Mouse (Mus musculus): ENCODE measurements around the gene Ube2f. TPM values are rescaled to one million over a fixed set of nuclear protein-coding genes. Genes with fewer than 3 reads are reported as not detected.

Gene Ube2f
- polyA plus RNA-seq, 1 experiment from 2014 or later = 87.1 TPM

GRCm38 (mm10) chr1:91241249-91241648 lies 8.9 kb upstream of the Ube2f start:
- H3K27ac ChIP-seq = no peak overlapping the region
- no peak overlapping the region for H3K4me3 ChIP-seq
- no peaks in the 10 kb centered on the region for H3K9me3 ChIP-seq
- DNase-seq (ENCODE audit: low spot score) = no peak
- no peaks in the 10 kb centered on the region for H3K4me1 ChIP-seq (replicated peaks)
- WGBS = 82% methylated on average over 4 of the region's 4 CpGs
- no peaks in the 10 kb centered on the region for H3K36me3 ChIP-seq
- no peaks in the 10 kb centered on the region for H3K27me3 ChIP-seq (ENCODE audit: insufficient read depth, poor library complexity, severe bottlenecking)

- Histone ChIP-seq H3K27ac (no peak overlapping the region), H3K9me3 (no peaks in the 10 kb centered on the region), H3K4me1 (replicated peaks) (peaks cover 28% of the 10 kb centered on the region), H3K36me3 (no peaks in the 10 kb centered on the region), H3K4me3 (no peak overlapping the region), H3K27me3 (ENCODE audit: insufficient read depth, poor library complexity, severe bottlenecking) (no peaks in the 10 kb centered on the region)
- 90% methylated on average over 5 of the region's 5 CpGs for WGBS
- DNase-seq (ENCODE audit: low spot score) = no peak
These were observed 1.9 kb upstream of the Ube2f start for GRCm38 (mm10) chr1:91248242-91248641.

GRCm38 (mm10) chr1:91248970-91249369 lies 1.1 kb upstream of the Ube2f start:
- H3K36me3 ChIP-seq = no peaks in the 10 kb centered on the region; the same call in 1 of the 2 replicates
- peak overlapping the region; percentile 86 for H3K27ac ChIP-seq
- H3K27me3 ChIP-seq (ENCODE audit: insufficient read depth, poor library complexity, severe bottlenecking) = no peaks in the 10 kb centered on the region
- H3K4me3 ChIP-seq = peak overlapping the region; percentile 99
- H3K9me3 ChIP-seq = no peaks in the 10 kb centered on the region
- 49% methylated on average over 4 of the region's 4 CpGs for WGBS
- H3K4me1 ChIP-seq (replicated peaks) = peaks cover 28% of the 10 kb centered on the region
- DNase-seq (ENCODE audit: low spot score) = no peak

GRCm38 (mm10) chr1:91250415-91251147 lies 477 bp downstream of the Ube2f start:
- peak; percentile 15 for DNase-seq (ENCODE audit: low spot score)
- Histone ChIP-seq H3K27me3 (ENCODE audit: insufficient read depth, poor library complexity, severe bottlenecking) (no peaks in the 10 kb centered on the region), H3K9me3 (no peaks in the 10 kb centered on the region), H3K36me3 (peaks cover 9% of the 10 kb centered on the region; the same call in 1 of the 2 replicates), H3K4me3 (peak overlapping the region; percentile 99), H3K4me1 (replicated peaks) (peaks cover 28% of the 10 kb centered on the region), H3K27ac (peak overlapping the region; percentile 93)
- under 1% methylated on average over 70 of the region's 70 CpGs for WGBS

- peaks cover 9% of the 10 kb centered on the region; the same call in 1 of the 2 replicates for H3K36me3 ChIP-seq
- DNase-seq (ENCODE audit: low spot score) = no peak
- WGBS = 57% methylated on average over 5 of the region's 5 CpGs
- H3K27ac ChIP-seq = peak overlapping the region; percentile 93
- H3K4me3 ChIP-seq = peak overlapping the region; percentile 99
- no peaks in the 10 kb centered on the region for H3K9me3 ChIP-seq
- H3K27me3 ChIP-seq (ENCODE audit: insufficient read depth, poor library complexity, severe bottlenecking) = no peaks in the 10 kb centered on the region
- H3K4me1 ChIP-seq (replicated peaks) = peaks cover 28% of the 10 kb centered on the region
These were observed 1.1 kb downstream of the Ube2f start for GRCm38 (mm10) chr1:91251148-91251650.

- no peak overlapping the region for H3K27ac ChIP-seq
- no peak for DNase-seq (ENCODE audit: low spot score)
- 65% methylated on average over 8 of the region's 8 CpGs for WGBS
- H3K9me3 ChIP-seq = no peaks in the 10 kb centered on the region
- peak overlapping the region; percentile 34; the same call in 1 of the 2 replicates for H3K4me3 ChIP-seq
- no peaks in the 10 kb centered on the region for H3K27me3 ChIP-seq (ENCODE audit: insufficient read depth, poor library complexity, severe bottlenecking)
- H3K36me3 ChIP-seq = peaks cover 12% of the 10 kb centered on the region; the same call in 1 of the 2 replicates
- H3K4me1 ChIP-seq (replicated peaks) = peaks cover 28% of the 10 kb centered on the region
These were observed 1.8 kb downstream of the Ube2f start for GRCm38 (mm10) chr1:91251927-91252326.

GRCm38 (mm10) chr1:91257918-91258317 lies 7.8 kb downstream of the Ube2f start:
- Histone ChIP-seq H3K36me3 (peaks cover 20% of the 10 kb centered on the region; the same call in 1 of the 2 replicates), H3K4me1 (replicated peaks) (no peaks in the 10 kb centered on the region), H3K27me3 (ENCODE audit: insufficient read depth, poor library complexity, severe bottlenecking) (no peaks in the 10 kb centered on the region), H3K9me3 (no peaks in the 10 kb centered on the region), H3K4me3 (no peak overlapping the region), H3K27ac (no peak overlapping the region)
- DNase-seq (ENCODE audit: low spot score) = no peak

- Histone ChIP-seq H3K36me3 (peaks cover 15% of the 10 kb centered on the region; the same call in 1 of the 2 replicates), H3K27me3 (ENCODE audit: insufficient read depth, poor library complexity, severe bottlenecking) (no peaks in the 10 kb centered on the region), H3K4me3 (no peak overlapping the region), H3K27ac (no peak overlapping the region), H3K9me3 (no peaks in the 10 kb centered on the region), H3K4me1 (replicated peaks) (no peaks in the 10 kb centered on the region)
- DNase-seq (ENCODE audit: low spot score) = no peak
- 93% methylated on average over 5 of the region's 5 CpGs for WGBS
These were observed 9.7 kb downstream of the Ube2f start for GRCm38 (mm10) chr1:91259794-91260193.

GRCm38 (mm10) chr1:91262508-91262907 lies 12.4 kb downstream of the Ube2f start:
- H3K36me3 ChIP-seq = peaks cover 24% of the 10 kb centered on the region
- H3K4me1 ChIP-seq (replicated peaks) = no peaks in the 10 kb centered on the region
- H3K9me3 ChIP-seq = no peaks in the 10 kb centered on the region
- 92% methylated on average over 7 of the region's 7 CpGs for WGBS
- DNase-seq (ENCODE audit: low spot score) = no peak
- H3K27me3 ChIP-seq (ENCODE audit: insufficient read depth, poor library complexity, severe bottlenecking) = no peaks in the 10 kb centered on the region
- H3K4me3 ChIP-seq = no peak overlapping the region
- H3K27ac ChIP-seq = no peak overlapping the region

- Histone ChIP-seq H3K27me3 (ENCODE audit: insufficient read depth, poor library complexity, severe bottlenecking) (no peaks in the 10 kb centered on the region), H3K27ac (no peak overlapping the region), H3K4me3 (no peak overlapping the region), H3K36me3 (peaks cover 38% of the 10 kb centered on the region), H3K4me1 (replicated peaks) (no peaks in the 10 kb centered on the region), H3K9me3 (no peaks in the 10 kb centered on the region)
- 94% methylated on average over 2 of the region's 2 CpGs for WGBS
- no peak for DNase-seq (ENCODE audit: low spot score)
These were observed 22.2 kb downstream of the Ube2f start for GRCm38 (mm10) chr1:91272260-91272659.

- Histone ChIP-seq H3K27ac (no peak overlapping the region), H3K4me3 (no peak overlapping the region), H3K9me3 (no peaks in the 10 kb centered on the region), H3K4me1 (replicated peaks) (no peaks in the 10 kb centered on the region), H3K36me3 (peaks cover 80% of the 10 kb centered on the region), H3K27me3 (ENCODE audit: insufficient read depth, poor library complexity, severe bottlenecking) (no peaks in the 10 kb centered on the region)
- no peak for DNase-seq (ENCODE audit: low spot score)
- 93% methylated on average over 4 of the region's 4 CpGs for WGBS
These were observed 26.5 kb downstream of the Ube2f start for GRCm38 (mm10) chr1:91276581-91276980.

- Histone ChIP-seq H3K36me3 (peaks cover 80% of the 10 kb centered on the region), H3K4me3 (no peak overlapping the region), H3K4me1 (replicated peaks) (no peaks in the 10 kb centered on the region), H3K27ac (no peak overlapping the region), H3K9me3 (no peaks in the 10 kb centered on the region), H3K27me3 (ENCODE audit: insufficient read depth, poor library complexity, severe bottlenecking) (no peaks in the 10 kb centered on the region)
- WGBS = 93% methylated on average over 2 of the region's 2 CpGs
- no peak for DNase-seq (ENCODE audit: low spot score)
These were observed 27.4 kb downstream of the Ube2f start for GRCm38 (mm10) chr1:91277480-91277879.

- WGBS = 94% methylated on average over 3 of the region's 3 CpGs
- Histone ChIP-seq H3K9me3 (no peaks in the 10 kb centered on the region), H3K4me1 (replicated peaks) (no peaks in the 10 kb centered on the region), H3K36me3 (peaks cover 80% of the 10 kb centered on the region), H3K27me3 (ENCODE audit: insufficient read depth, poor library complexity, severe bottlenecking) (no peaks in the 10 kb centered on the region), H3K27ac (no peak overlapping the region), H3K4me3 (no peak overlapping the region)
- DNase-seq (ENCODE audit: low spot score) = no peak
These were observed 28.5 kb downstream of the Ube2f start for GRCm38 (mm10) chr1:91278410-91279119.
